Mouse (Mus musculus): ENCODE measurements around the gene Fam19a2. TPM values are rescaled to one million over a fixed set of nuclear protein-coding genes. Genes with fewer than 3 reads are reported as not detected.

The Fam19a2 gene
- polyA plus RNA-seq, 1 experiment from 2014 or later, result 1.6 TPM

- no peak overlapping the region for H3K4me2 ChIP-seq
- H3K27me3 ChIP-seq, result no peaks in the 10 kb centered on the region
Measured at GRCm38 (mm10) chr10:123326271-123326670, 62.5 kb downstream of the Fam19a2 start.

GRCm38 (mm10) chr10:123341280-123341679 lies 77.5 kb downstream of the Fam19a2 start:
- ATAC-seq (ENCODE audit: borderline replicate concordance, extremely low read depth, low FRiP score, low TSS enrichment), result no peak
- Histone ChIP-seq H3K36me3 (no peaks in the 10 kb centered on the region), H3K4me1 (no peaks in the 10 kb centered on the region), H3K27me3 (no peaks in the 10 kb centered on the region), H3K4me2 (no peak overlapping the region), H3K9me3 (no peaks in the 10 kb centered on the region), H3K4me3 (no peak overlapping the region), H3K27ac (no peak overlapping the region), H3K9ac (no peak overlapping the region)
- WGBS, result 56% methylated on average over 5 of the region's 5 CpGs

More at GRCm38 (mm10) chr10:123326271-123326670, 62.5 kb downstream of the Fam19a2 start:
- Histone ChIP-seq H3K9me3 (no peaks in the 10 kb centered on the region), H3K4me1 (no peaks in the 10 kb centered on the region), H3K36me3 (no peaks in the 10 kb centered on the region), H3K4me3 (no peak overlapping the region), H3K27ac (no peak overlapping the region), H3K9ac (no peak overlapping the region)
- ATAC-seq (ENCODE audit: borderline replicate concordance, extremely low read depth, low FRiP score, low TSS enrichment), result no peak
- 90% methylated on average over 3 of the region's 3 CpGs for WGBS

GRCm38 (mm10) chr10:123342591-123343236 lies 78.9 kb downstream of the Fam19a2 start:
- Histone ChIP-seq H3K36me3 (no peaks in the 10 kb centered on the region), H3K9me3 (no peaks in the 10 kb centered on the region), H3K4me3 (no peak overlapping the region), H3K4me1 (no peaks in the 10 kb centered on the region), H3K9ac (no peak overlapping the region), H3K4me2 (no peak overlapping the region), H3K27ac (no peak overlapping the region), H3K27me3 (no peaks in the 10 kb centered on the region)
- WGBS, result 21% methylated on average over 5 of the region's 5 CpGs
- ATAC-seq (ENCODE audit: borderline replicate concordance, extremely low read depth, low FRiP score, low TSS enrichment), result no peak

- Histone ChIP-seq H3K4me2 (no peak overlapping the region), H3K36me3 (no peaks in the 10 kb centered on the region), H3K4me1 (no peaks in the 10 kb centered on the region), H3K9me3 (no peaks in the 10 kb centered on the region), H3K27ac (no peak overlapping the region), H3K27me3 (no peaks in the 10 kb centered on the region), H3K9ac (no peak overlapping the region), H3K4me3 (no peak overlapping the region)
- WGBS, result 93% methylated on average over 8 of the region's 8 CpGs
- no peak for ATAC-seq (ENCODE audit: borderline replicate concordance, extremely low read depth, low FRiP score, low TSS enrichment)
Measured at GRCm38 (mm10) chr10:123346301-123346700, 82.5 kb downstream of the Fam19a2 start.

GRCm38 (mm10) chr10:123353667-123354066 lies 89.9 kb downstream of the Fam19a2 start:
- Histone ChIP-seq H3K27me3 (no peaks in the 10 kb centered on the region), H3K4me1 (no peaks in the 10 kb centered on the region), H3K9ac (no peak overlapping the region), H3K27ac (no peak overlapping the region), H3K4me2 (no peak overlapping the region), H3K4me3 (no peak overlapping the region), H3K36me3 (no peaks in the 10 kb centered on the region), H3K9me3 (no peaks in the 10 kb centered on the region)
- WGBS, result 35% methylated on average over 5 of the region's 5 CpGs
- no peak for ATAC-seq (ENCODE audit: borderline replicate concordance, extremely low read depth, low FRiP score, low TSS enrichment)

GRCm38 (mm10) chr10:123357010-123357409 lies 93.2 kb downstream of the Fam19a2 start:
- H3K36me3 ChIP-seq, result no peaks in the 10 kb centered on the region
- no peaks in the 10 kb centered on the region for H3K9me3 ChIP-seq
- H3K4me3 ChIP-seq, result no peak overlapping the region
- peak; percentile 41; the same call in 1 of the 2 replicates for ATAC-seq (ENCODE audit: borderline replicate concordance, extremely low read depth, low FRiP score, low TSS enrichment)
- no peak overlapping the region for H3K9ac ChIP-seq
- no peaks in the 10 kb centered on the region for H3K27me3 ChIP-seq
- H3K27ac ChIP-seq, result no peak overlapping the region
- H3K4me2 ChIP-seq, result no peak overlapping the region
- whole genome bisulfite sequencing, result 74% methylated on average over 6 of the region's 6 CpGs
- no peaks in the 10 kb centered on the region for H3K4me1 ChIP-seq

- 0 out of 2 replicates have a peak overlapping the region, but pooled peaks have one; percentile 4 for H3K4me2 ChIP-seq
- WGBS, result 64% methylated on average over 14 of the region's 14 CpGs
- 0 out of 2 replicates have a peak, but pooled peaks have one; percentile 39 for ATAC-seq (ENCODE audit: borderline replicate concordance, extremely low read depth, low FRiP score, low TSS enrichment)
Measured at GRCm38 (mm10) chr10:123360492-123360891, 96.7 kb downstream of the Fam19a2 start.

GRCm38 (mm10) chr10:123364628-123365027 lies 100.8 kb downstream of the Fam19a2 start:
- no peak overlapping the region for H3K4me2 ChIP-seq
- no peaks in the 10 kb centered on the region for H3K36me3 ChIP-seq
- H3K4me1 ChIP-seq, result no peaks in the 10 kb centered on the region
- no peak overlapping the region for H3K9ac ChIP-seq
- no peak overlapping the region for H3K27ac ChIP-seq
- WGBS, result 33% methylated on average over 4 of the region's 4 CpGs
- ATAC-seq (ENCODE audit: borderline replicate concordance, extremely low read depth, low FRiP score, low TSS enrichment), result no peak
- no peaks in the 10 kb centered on the region for H3K27me3 ChIP-seq
- no peaks in the 10 kb centered on the region for H3K9me3 ChIP-seq
- no peak overlapping the region for H3K4me3 ChIP-seq

More at GRCm38 (mm10) chr10:123360492-123360891, 96.7 kb downstream of the Fam19a2 start:
- Histone ChIP-seq H3K27me3 (no peaks in the 10 kb centered on the region), H3K4me3 (no peak overlapping the region), H3K9ac (no peak overlapping the region), H3K9me3 (no peaks in the 10 kb centered on the region), H3K4me1 (no peaks in the 10 kb centered on the region), H3K27ac (no peak overlapping the region), H3K36me3 (no peaks in the 10 kb centered on the region)

GRCm38 (mm10) chr10:123367152-123367864 lies 103.5 kb downstream of the Fam19a2 start:
- Histone ChIP-seq H3K4me1 (no peaks in the 10 kb centered on the region), H3K9ac (no peak overlapping the region), H3K36me3 (no peaks in the 10 kb centered on the region), H3K4me2 (no peak overlapping the region), H3K27ac (no peak overlapping the region), H3K27me3 (no peaks in the 10 kb centered on the region), H3K9me3 (no peaks in the 10 kb centered on the region), H3K4me3 (no peak overlapping the region)
- 70% methylated on average over 15 of the region's 15 CpGs for WGBS
- no peak for ATAC-seq (ENCODE audit: borderline replicate concordance, extremely low read depth, low FRiP score, low TSS enrichment)

GRCm38 (mm10) chr10:123383277-123383676 lies 119.5 kb downstream of the Fam19a2 start:
- H3K4me3 ChIP-seq, result no peak overlapping the region
- no peak for ATAC-seq (ENCODE audit: borderline replicate concordance, extremely low read depth, low FRiP score, low TSS enrichment)

GRCm38 (mm10) chr10:123385641-123386040 lies 121.8 kb downstream of the Fam19a2 start:
- Histone ChIP-seq H3K36me3 (no peaks in the 10 kb centered on the region), H3K4me1 (no peaks in the 10 kb centered on the region), H3K4me2 (no peak overlapping the region), H3K4me3 (no peak overlapping the region), H3K27ac (no peak overlapping the region), H3K9ac (no peak overlapping the region), H3K9me3 (no peaks in the 10 kb centered on the region), H3K27me3 (no peaks in the 10 kb centered on the region)
- WGBS, result 69% methylated on average over 6 of the region's 6 CpGs
- ATAC-seq (ENCODE audit: borderline replicate concordance, extremely low read depth, low FRiP score, low TSS enrichment), result no peak

More at GRCm38 (mm10) chr10:123383277-123383676, 119.5 kb downstream of the Fam19a2 start:
- H3K4me1 ChIP-seq, result no peaks in the 10 kb centered on the region
- WGBS, result 42% methylated on average over 2 of the region's 2 CpGs
- H3K9ac ChIP-seq, result no peak overlapping the region
- H3K9me3 ChIP-seq, result no peaks in the 10 kb centered on the region
- H3K27me3 ChIP-seq, result no peaks in the 10 kb centered on the region
- no peaks in the 10 kb centered on the region for H3K36me3 ChIP-seq
- H3K4me2 ChIP-seq, result no peak overlapping the region
- H3K27ac ChIP-seq, result no peak overlapping the region

- H3K4me1 ChIP-seq, result no peaks in the 10 kb centered on the region
- no peaks in the 10 kb centered on the region for H3K9me3 ChIP-seq
- H3K4me2 ChIP-seq, result no peak overlapping the region
- no peak overlapping the region for H3K9ac ChIP-seq
- H3K27ac ChIP-seq, result no peak overlapping the region
- no peak overlapping the region for H3K4me3 ChIP-seq
- H3K36me3 ChIP-seq, result no peaks in the 10 kb centered on the region
- ATAC-seq (ENCODE audit: borderline replicate concordance, extremely low read depth, low FRiP score, low TSS enrichment), result no peak
- no peaks in the 10 kb centered on the region for H3K27me3 ChIP-seq
- WGBS, result 64% methylated on average over 9 of the region's 9 CpGs
Measured at GRCm38 (mm10) chr10:123395429-123395828, 131.6 kb downstream of the Fam19a2 start.
